Mouse (Mus musculus) kidney, embryonic 15.5 days (tissue): ENCODE results near the gene Prpf19. TPM values are rescaled to one million over a fixed set of nuclear protein-coding genes. Genes with fewer than 3 reads are reported as not detected.

Experiments used
- ATAC-seq: fragments of 200-750 bp; cut with Nextera tagmentation; replicated peaks from 2 replicates; pipeline ENCODE4 v1.8.0; 2017; ENCODE audit warnings: moderate TSS enrichment; ENCODE audit not compliant: low FRiP score
- H3K27ac ChIP-seq: fragments of 300-500 bp; sonication (generic); 2 replicates; pipeline ENCODE4 v1.5.1; 2015; ENCODE audit warnings: mild to moderate bottlenecking, inconsistent platforms
- H3K27me3 ChIP-seq: fragments of 300-500 bp; sonication (generic); 2 replicates; pipeline ENCODE4 v1.6.1; 2015; ENCODE audit warnings: inconsistent platforms
- H3K36me3 ChIP-seq: fragments of 300-500 bp; sonication (generic); 2 replicates; pipeline ENCODE4 v1.6.1; 2015; ENCODE audit warnings: inconsistent platforms
- H3K4me1 ChIP-seq: fragments of 300-500 bp; sonication (generic); 2 replicates; pipeline ENCODE4 v1.6.1; 2015; ENCODE audit warnings: inconsistent platforms
- H3K4me2 ChIP-seq: fragments of 300-500 bp; sonication (generic); 2 replicates; pipeline ENCODE4 v1.6.1; 2015; ENCODE audit warnings: moderate library complexity, mild to moderate bottlenecking, inconsistent platforms
- H3K4me3 ChIP-seq: fragments of 300-500 bp; sonication (generic); replicated peaks from 2 replicates; pipeline ENCODE4 v1.5.1; 2015; ENCODE audit warnings: mild to moderate bottlenecking, inconsistent platforms
- H3K9ac ChIP-seq: fragments of 300-500 bp; sonication (generic); 2 replicates; pipeline ENCODE4 v1.6.1; 2015; ENCODE audit warnings: mild to moderate bottlenecking, inconsistent platforms
- H3K9me3 ChIP-seq: fragments of 300-500 bp; sonication (generic); replicated peaks from 2 replicates; pipeline ENCODE4 v1.6.1; 2016; ENCODE audit warnings: inconsistent platforms
- WGBS: fragments of 180-500 bp; shearing (Covaris S2); methylation state at CpG from one replicate; pipeline ENCODE4 v1.1.7; 2015; ENCODE audit warnings: mixed read lengths; 5-methylcytosine and 5-hydroxymethylcytosine counted together
- polyA plus RNA-seq: library from polyadenylated mRNA; unstranded; fragments of >200 nt; fragmentation: Nextera tagmentation; extraction: Ambion mirVana; gene quantifications from 2 replicates; pipeline ENCODE4 v1.2.1, GENCODE M21; 2015

Prpf19 gene
- polyA plus RNA-seq, 1 experiment from 2014 or later, result 49.4 TPM

DNA sequence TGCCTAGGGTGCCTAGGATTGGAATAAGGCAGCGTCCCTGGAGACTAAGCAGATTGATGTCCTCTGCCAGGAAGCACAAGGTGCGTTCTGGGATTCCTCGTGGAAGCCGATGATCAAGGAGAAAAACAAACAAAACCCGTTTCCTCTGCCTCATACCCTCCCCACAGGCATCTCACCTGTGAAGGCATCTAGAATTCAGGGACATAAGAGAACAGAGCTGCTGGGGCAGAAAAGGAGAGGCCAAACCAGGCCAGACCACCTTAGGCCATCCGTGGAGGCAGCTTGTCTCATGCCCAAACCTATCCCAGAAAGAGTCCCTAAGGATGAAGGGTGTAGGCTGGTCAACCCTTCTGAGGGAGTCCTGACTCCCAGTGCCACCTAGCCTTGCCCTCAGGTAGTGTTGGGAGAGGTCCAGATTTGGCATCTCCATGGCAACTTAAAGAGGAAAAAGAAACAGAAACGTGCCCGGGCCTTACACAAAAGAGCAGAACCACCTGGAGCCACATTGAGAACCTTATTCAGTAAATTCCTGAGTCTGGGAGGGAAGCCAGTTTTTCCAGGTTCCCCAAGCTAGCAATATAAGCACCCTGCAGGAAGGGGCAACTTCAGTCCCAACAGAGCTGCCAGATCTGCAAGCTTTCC is 25.0 kb upstream of the Prpf19 start, which contains the start of gene Tmem132a:
Gene Tmem132a (minus strand): TSS at position 55 of the 642 bp plus-strand sequence.
- H3K36me3 ChIP-seq, result peaks cover 56% of the 10 kb centered on the region

DNA sequence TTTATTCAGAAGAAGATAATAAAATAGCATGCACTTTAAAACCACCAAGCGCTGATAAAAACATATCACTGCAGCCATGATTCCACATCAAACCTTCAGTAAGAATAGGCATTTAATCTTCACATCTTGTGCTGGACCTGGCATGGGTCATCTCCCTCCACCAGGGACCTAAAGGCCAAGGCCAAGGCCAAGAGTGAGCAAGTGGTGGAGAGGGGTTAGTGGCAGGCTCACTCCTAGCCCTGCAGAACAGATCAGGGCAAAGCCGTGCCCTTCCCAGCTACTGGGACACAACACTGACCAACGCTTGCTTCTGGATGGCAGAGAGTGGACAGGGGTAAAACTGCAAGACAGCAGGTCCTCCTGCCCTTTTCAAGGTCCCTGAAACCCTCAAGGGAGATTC is 24.4 kb upstream of the Prpf19 start:
- peaks cover 32% of the 10 kb centered on the region for H3K4me1 ChIP-seq
- H3K9ac ChIP-seq, result no peak overlapping the region
- peak overlapping the region; percentile 93 for H3K27ac ChIP-seq
- WGBS, result 95% methylated on average over 3 of the region's 3 CpGs
- no peak overlapping the region for H3K4me2 ChIP-seq
- no peaks in the 10 kb centered on the region for H3K27me3 ChIP-seq
- no peak for ATAC-seq
- no peaks in the 10 kb centered on the region for H3K9me3 ChIP-seq
- H3K36me3 ChIP-seq, result peaks cover 49% of the 10 kb centered on the region
- H3K4me3 ChIP-seq, result no peak overlapping the region

More for the DNA sequence above, 25.0 kb upstream of the Prpf19 start, which contains the start of gene Tmem132a:
- H3K4me3 ChIP-seq, result peak within 1 kb of the TSS; percentile 92
- peak within 1 kb of the TSS; percentile 87 for H3K9ac ChIP-seq
- ATAC-seq, result peak; percentile 29
- H3K4me1 ChIP-seq, result peaks cover 32% of the 10 kb centered on the region
- H3K27ac ChIP-seq, result peak within 1 kb of the TSS; percentile 93
- no peaks in the 10 kb centered on the region for H3K9me3 ChIP-seq
- 5% methylated on average over 8 of the region's 8 CpGs for WGBS
- H3K27me3 ChIP-seq, result no peaks in the 10 kb centered on the region
- peak within 1 kb of the TSS; percentile 77 for H3K4me2 ChIP-seq

DNA sequence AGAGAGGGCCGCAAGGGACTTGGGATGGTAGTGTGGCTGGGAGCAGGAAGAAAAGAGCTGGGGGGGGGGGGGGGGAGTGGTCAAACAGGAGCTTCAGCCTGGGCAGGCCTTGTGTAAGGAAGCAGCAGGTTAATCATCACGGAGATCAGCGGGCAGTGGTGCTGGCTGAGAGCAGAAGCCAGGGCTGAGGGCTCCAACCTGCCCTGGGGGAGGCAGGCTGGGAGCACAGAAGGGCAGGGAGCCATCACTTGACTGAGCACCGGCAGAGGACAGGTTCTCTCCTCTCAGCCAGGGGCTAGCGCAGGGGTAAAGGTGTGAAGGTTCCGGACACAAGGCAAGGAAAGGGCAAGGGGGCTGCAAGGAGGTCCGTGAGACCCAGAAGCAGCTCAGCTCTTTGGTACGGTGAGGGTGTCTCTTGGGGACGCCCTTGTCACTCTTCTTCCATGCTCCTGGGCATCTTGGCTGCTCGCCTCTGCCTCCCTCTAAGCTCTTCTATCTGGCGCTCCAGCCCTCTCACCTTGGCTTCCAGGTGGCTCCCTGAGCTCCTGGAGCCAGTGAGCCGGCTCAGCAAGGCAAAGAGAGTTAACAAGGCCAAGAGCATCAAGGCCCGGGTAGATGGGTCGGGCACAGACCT is 23.6 kb upstream of the Prpf19 start:
- peaks cover 32% of the 10 kb centered on the region for H3K4me1 ChIP-seq
- H3K27ac ChIP-seq, result peak overlapping the region; percentile 93

DNA sequence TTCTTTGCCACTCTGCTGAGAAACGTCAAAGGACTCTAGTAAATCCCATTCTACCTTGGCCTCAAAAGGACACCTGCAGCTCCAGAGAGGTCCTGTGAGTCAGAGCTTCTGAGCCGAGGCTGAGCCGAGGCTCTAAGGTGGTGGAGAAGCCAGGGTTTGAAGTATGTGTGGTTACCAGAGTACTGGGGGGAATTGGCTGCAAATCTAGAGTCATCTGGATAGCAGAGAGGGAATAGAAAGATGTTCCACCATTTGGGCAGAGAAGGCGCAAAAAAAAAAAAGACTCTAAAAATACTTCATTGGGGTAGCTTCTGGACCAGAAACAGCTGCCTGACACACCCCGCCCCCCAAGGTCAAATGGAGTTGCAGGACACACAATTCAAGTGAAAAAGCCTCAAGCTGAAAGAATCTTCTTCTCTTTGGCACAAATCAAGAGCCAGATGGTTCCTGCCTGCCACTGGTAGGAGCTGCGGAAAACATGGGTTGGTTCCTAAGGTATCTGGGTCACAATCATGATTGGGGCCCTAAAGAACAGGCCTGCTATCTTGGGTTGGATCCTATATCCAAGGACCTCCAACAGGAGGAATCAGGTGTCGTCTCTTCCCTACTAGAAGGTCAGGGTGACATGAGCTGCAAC is 16.7 kb upstream of the Prpf19 start:
- peaks cover 19% of the 10 kb centered on the region for H3K36me3 ChIP-seq
- ATAC-seq, result no peak
- no peak overlapping the region for H3K4me2 ChIP-seq
- H3K9ac ChIP-seq, result no peak overlapping the region
- peaks cover 34% of the 10 kb centered on the region for H3K4me1 ChIP-seq
- no peaks in the 10 kb centered on the region for H3K27me3 ChIP-seq
- 83% methylated on average over 7 of the region's 7 CpGs for WGBS
- no peak overlapping the region for H3K27ac ChIP-seq
- no peak overlapping the region for H3K4me3 ChIP-seq
- H3K9me3 ChIP-seq, result no peaks in the 10 kb centered on the region

More for the DNA sequence above, 23.6 kb upstream of the Prpf19 start:
- no peak overlapping the region for H3K4me3 ChIP-seq
- 73% methylated on average over 14 of the region's 14 CpGs for WGBS
- H3K9me3 ChIP-seq, result no peaks in the 10 kb centered on the region
- H3K4me2 ChIP-seq, result no peak overlapping the region
- ATAC-seq, result peak; percentile 40; the same call in 1 of the 2 replicates
- H3K27me3 ChIP-seq, result no peaks in the 10 kb centered on the region
- H3K9ac ChIP-seq, result no peak overlapping the region
- peaks cover 42% of the 10 kb centered on the region for H3K36me3 ChIP-seq

DNA sequence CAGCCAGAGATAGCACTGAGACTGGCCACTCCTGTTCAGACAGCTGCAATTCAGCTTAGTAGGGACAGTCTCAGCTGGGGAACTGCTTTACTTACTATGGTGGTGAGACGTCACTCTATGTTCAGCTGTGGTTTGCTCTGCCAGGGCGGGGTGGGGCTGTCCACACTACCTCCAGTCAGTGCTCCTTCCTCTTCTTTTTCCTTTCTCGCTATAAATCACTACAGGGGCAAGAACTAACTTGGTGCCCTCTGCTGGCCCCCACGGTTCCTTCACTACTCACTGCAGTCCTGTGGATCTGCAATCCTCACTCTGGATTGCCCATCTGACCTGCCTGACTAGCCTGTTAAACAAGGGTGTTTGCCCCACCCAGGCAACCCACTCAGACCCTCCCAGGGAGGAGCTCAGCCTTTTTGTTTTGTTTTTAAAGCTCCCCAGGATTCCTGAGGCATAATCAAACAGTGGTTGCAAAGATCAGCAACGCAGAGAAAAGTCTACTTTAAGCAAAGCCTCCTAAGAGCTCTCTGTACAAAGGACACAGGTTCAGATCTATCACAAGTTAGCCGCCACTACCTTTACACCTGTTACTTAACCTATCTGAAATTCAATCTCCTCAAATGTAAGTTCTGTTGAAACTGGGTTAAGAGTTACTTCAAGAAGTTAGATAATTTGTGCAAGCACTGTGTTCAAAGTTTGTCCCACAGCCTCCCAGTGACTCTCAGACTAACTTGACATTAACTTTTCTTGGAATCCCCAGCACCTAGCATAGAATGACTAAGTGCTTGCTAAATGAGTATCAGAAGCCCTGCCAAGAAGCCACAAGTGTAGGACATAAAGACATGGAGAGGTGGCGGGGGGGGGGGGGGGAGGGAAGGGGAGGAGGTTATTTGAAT is 14.7 kb upstream of the Prpf19 start:
- Histone ChIP-seq H3K4me1 (peaks cover 34% of the 10 kb centered on the region), H3K9ac (peak overlapping the region; percentile 65), H3K9me3 (peaks cover 8% of the 10 kb centered on the region; the same call in 1 of the 2 replicates), H3K4me2 (peak overlapping the region; percentile 96), H3K27ac (no peak overlapping the region), H3K36me3 (peaks cover 9% of the 10 kb centered on the region; the same call in 1 of the 2 replicates), H3K4me3 (peak overlapping the region; percentile 63), H3K27me3 (no peaks in the 10 kb centered on the region)
- WGBS, result 38% methylated on average over 7 of the region's 7 CpGs
- ATAC-seq, result 0 out of 2 replicates have a peak, but pooled peaks have one; percentile 3

DNA sequence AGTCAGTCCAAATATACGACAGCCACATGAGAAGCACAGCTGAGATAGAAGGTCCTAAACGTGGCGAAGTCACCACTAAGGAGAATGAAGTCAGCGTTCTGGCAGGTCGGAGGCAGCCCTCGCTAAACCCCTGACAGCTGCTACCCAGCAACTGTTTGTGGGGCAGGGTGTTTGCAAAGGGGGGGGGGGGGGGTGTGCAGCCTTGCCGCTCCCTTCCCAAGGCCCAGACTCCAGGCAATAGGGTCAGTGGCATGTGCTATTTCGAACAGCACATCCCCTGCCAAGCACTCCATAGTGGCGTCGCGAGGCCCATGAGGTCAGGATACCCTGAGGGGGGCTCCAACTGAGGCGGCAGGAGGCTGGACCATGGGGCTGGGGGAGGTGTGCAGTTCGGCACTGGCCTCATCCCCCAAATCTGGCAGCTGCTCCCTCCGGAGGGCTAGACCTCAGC is 14.0 kb upstream of the Prpf19 start:
- Histone ChIP-seq H3K4me2 (peak overlapping the region; percentile 96), H3K4me3 (peak overlapping the region; percentile 63), H3K4me1 (peaks cover 34% of the 10 kb centered on the region), H3K9me3 (peaks cover 10% of the 10 kb centered on the region; the same call in 1 of the 2 replicates), H3K9ac (peak overlapping the region; percentile 65), H3K36me3 (peaks cover 9% of the 10 kb centered on the region; the same call in 1 of the 2 replicates), H3K27ac (peak overlapping the region; percentile 95), H3K27me3 (no peaks in the 10 kb centered on the region)
- peak; percentile 31 for ATAC-seq
- WGBS, result 2% methylated on average over 13 of the region's 14 CpGs

DNA sequence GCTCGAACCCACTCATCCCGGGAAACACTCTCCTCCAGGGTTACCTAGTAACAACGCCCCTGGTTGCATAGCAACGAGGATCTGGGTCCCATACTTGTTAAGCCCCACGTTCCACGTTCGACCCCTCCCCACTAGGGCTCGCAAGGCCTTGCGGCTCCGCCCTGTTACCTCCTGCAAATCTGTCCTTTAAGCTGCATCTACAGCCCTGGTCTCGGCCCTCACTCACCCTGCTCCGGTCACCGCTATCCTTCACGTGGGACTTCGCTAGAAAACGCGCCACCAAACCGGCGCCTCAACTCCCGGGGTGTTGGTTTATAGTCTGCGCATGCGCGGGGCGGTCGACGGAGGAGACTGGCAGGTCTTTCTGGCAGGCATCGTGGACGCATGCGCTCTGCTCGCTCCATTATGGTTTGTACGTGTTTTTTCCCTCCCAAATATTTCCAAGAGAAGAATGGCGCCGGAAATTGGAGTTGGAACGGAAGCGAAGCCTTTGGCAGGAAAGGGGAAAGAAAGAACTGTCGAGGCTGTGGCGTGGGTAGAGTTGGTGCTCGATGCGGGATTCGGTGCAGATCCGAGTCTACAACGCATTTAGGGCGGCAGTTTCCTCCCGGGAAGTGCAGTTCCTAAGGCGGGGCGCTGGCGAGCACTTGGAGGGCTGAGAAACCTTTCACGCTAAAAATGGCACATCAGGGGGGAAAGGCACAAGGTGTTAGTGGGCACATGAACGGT is 13.4 kb upstream of the Prpf19 start, which contains the start of gene Tmem109:
Gene Tmem109 (minus strand): TSS at position 576 of the 729 bp plus-strand sequence.
- peak within 1 kb of the TSS; percentile 95 for H3K27ac ChIP-seq
- H3K9me3 ChIP-seq, result peaks cover 10% of the 10 kb centered on the region; the same call in 1 of the 2 replicates
- ATAC-seq, result peak; percentile 93
- H3K9ac ChIP-seq, result peak within 1 kb of the TSS; percentile 65
- no peaks in the 10 kb centered on the region for H3K27me3 ChIP-seq
- H3K4me1 ChIP-seq, result peaks cover 34% of the 10 kb centered on the region
- under 1% methylated on average over 49 of the region's 49 CpGs for WGBS
- H3K4me3 ChIP-seq, result peak within 1 kb of the TSS; percentile 63
- H3K4me2 ChIP-seq, result peak within 1 kb of the TSS; percentile 96
- H3K36me3 ChIP-seq, result peaks cover 9% of the 10 kb centered on the region; the same call in 1 of the 2 replicates

DNA sequence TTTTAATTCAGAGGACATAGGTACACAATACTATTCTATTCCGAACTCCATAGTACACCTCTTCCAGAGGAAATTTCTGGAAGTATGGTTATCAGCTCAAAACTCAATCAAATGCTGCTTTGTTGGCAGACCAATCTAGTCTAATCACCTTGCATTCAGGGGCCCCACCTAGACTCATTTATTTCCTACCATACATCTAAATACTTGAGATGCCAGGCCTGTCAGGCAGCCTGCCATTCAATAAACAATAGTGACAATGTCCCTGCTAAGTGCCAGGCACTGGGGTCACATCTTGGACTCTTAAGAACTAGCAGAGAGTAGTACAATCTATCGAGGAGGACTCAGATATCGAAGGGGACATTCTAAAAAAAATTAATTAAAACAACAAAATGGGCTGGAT is 2.8 kb upstream of the Prpf19 start:
- Histone ChIP-seq H3K9me3 (no peaks in the 10 kb centered on the region), H3K27me3 (no peaks in the 10 kb centered on the region), H3K27ac (no peak overlapping the region), H3K4me2 (no peak overlapping the region), H3K4me1 (peaks cover 17% of the 10 kb centered on the region), H3K9ac (no peak overlapping the region), H3K36me3 (no peaks in the 10 kb centered on the region), H3K4me3 (no peak overlapping the region)
- WGBS, result 93% methylated on average over 3 of the region's 3 CpGs
- ATAC-seq, result no peak

DNA sequence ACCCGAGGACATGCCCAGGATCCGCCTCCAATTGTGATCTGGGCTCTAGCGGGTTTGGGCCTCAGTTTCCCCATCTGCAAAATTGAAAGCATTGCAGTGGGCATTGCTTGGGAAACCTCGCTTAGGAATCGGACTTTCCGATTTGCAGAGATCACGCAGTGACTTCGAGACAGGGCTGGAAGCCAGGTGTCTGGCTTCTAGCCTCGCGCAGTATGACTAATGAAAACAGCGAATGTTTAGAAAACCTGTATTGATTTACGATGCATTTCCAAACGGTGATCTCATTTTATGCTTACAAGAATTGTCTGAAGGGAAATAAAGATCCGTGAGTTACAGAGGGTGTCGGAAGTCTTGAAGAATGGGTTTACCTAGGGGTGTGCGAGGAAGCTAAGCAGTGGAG is 677 bp downstream of the Prpf19 start:
- peak overlapping the region; percentile 89 for H3K9ac ChIP-seq
- H3K9me3 ChIP-seq, result no peaks in the 10 kb centered on the region
- ATAC-seq, result no peak
- peak overlapping the region; percentile 80 for H3K4me3 ChIP-seq
- H3K27ac ChIP-seq, result peak overlapping the region; percentile 96
- WGBS, result under 1% methylated on average over 16 of the region's 16 CpGs
- H3K36me3 ChIP-seq, result peaks cover 34% of the 10 kb centered on the region
- peaks cover 17% of the 10 kb centered on the region for H3K4me1 ChIP-seq
- H3K4me2 ChIP-seq, result peak overlapping the region; percentile 72
- H3K27me3 ChIP-seq, result no peaks in the 10 kb centered on the region

DNA sequence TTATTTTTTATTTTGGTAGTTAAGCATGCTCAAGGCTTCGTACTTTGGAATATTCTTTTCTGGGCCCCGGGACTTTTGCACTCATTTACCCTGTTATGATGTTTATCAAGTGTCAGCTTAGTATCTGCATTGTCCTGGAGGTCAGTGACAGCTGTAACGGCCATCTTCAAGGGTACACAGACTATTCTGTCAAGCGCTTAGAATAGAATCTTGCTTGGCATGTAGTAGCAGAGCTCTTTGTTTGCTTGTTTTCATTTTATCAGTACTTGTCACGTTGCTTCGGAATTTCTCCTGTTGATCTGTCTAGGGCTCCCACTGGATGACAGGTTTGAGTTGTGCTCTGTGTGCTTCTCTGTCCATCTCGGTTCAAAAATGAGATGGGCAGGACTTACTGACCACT is 1.8 kb downstream of the Prpf19 start:
- 78% methylated on average over 7 of the region's 7 CpGs for WGBS
- H3K9me3 ChIP-seq, result no peaks in the 10 kb centered on the region

More for the DNA sequence above, 1.8 kb downstream of the Prpf19 start:
- Histone ChIP-seq H3K27ac (no peak overlapping the region), H3K9ac (peak overlapping the region; percentile 89), H3K4me3 (peak overlapping the region; percentile 80), H3K36me3 (peaks cover 46% of the 10 kb centered on the region), H3K4me2 (peak overlapping the region; percentile 72), H3K4me1 (peaks cover 17% of the 10 kb centered on the region), H3K27me3 (no peaks in the 10 kb centered on the region)
- no peak for ATAC-seq
